18 mouse cellular contexts compared by ENCODE assay signal in the genomic region with DNA sequence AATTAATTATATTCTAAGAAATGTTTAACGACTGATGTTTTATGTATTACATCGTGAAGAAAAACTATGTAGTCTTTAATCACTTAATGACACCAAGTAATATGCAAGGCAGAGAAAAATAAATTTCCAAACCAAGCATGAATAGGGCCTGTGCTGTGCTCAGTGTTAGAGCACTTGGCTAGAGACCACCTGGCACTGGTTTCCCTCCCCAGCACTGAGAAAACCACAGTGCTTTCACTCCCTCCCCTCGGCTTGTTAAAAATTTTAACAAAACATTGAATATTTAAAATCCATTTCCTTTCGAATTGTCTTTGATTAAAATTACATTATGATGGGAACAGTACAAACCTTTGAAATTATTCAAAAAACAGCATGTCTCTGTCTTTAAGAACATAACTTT.
DNase-seq lines count a peak whose midpoint lies in the region; ATAC-seq and TF ChIP-seq lines count a peak whose summit lies in the region.
"Had no signal": no experiment of that assay in that cellular context is flagged by ENCODE, and none has a peak within 500 bp of the region (broad histone marks: within the 10 kb centered on the region; RNA-seq: fewer than 3 reads in every experiment).

No protein-coding gene starts in this region.

- no peaks in the 10 kb centered on the region for H3K36me3 ChIP-seq in CH12.LX (replicated peaks in 1 of 2; ENCODE audit: control insufficient read depth in 1 of 2, insufficient read depth in 1 of 2, low read length in 1 of 2)
- H3K36me3 ChIP-seq in liver, postnatal 0 days (replicated peaks; ENCODE audit: insufficient read depth, low read length): no peaks in the 10 kb centered on the region
- H3K36me3 ChIP-seq: embryonic facial prominence, embryonic 13.5 days; G1E; heart, embryonic 15.5 days; hindbrain, embryonic 10.5 days; limb, embryonic 12.5 days; liver, embryonic 13.5 days; midbrain, embryonic 13.5 days had no signal

- TF ChIP-seq CTCF in CH12.LX (conservative IDR thresholded peaks at IDR 0.05 in 1 of 2, IDR thresholded peaks at IDR 0.05 in 1 of 2; ENCODE audit: low read depth in 2 of 2, low read length in 2 of 2): no peak
- no peak for TF ChIP-seq CTCF in liver, postnatal 0 days (IDR thresholded peaks at IDR 0.05; ENCODE audit: low read depth)

- dilution Hi-C loops in CH12.LX (cut with MboI; ENCODE audit: extremely low pct_ligation_motif_present, extremely low pct_unique_long_range_greater_than_20kb, low sequenced_read_pairs): no loop called here

- TF ChIP-seq RAD21 in CH12.LX (IDR thresholded peaks at IDR 0.05; ENCODE audit: low read depth, low read length): no peak

- H3K9ac ChIP-seq in CH12.LX (ENCODE audit: insufficient read depth, low read depth): no peak overlapping the region
- no peak overlapping the region for H3K9ac ChIP-seq in liver, postnatal 0 days (replicated peaks)
- H3K9ac ChIP-seq: embryonic facial prominence, embryonic 13.5 days; heart, embryonic 15.5 days; limb, embryonic 12.5 days; liver, embryonic 13.5 days; midbrain, embryonic 13.5 days had no signal

- no peak for ATAC-seq in liver, postnatal 0 days
- ATAC-seq: midbrain, embryonic 13.5 days had no signal

- H3K4me1 ChIP-seq in CH12.LX (ENCODE audit: control insufficient read depth in 1 of 2, insufficient read depth in 2 of 2): peaks cover 5 to 43% of the 10 kb centered on the region in 2 experiments; a peak in 2 of 4 replicates
- H3K4me1 ChIP-seq in liver, postnatal 0 days (ENCODE audit: insufficient read depth): no peaks in the 10 kb centered on the region
- H3K4me1 ChIP-seq: embryonic facial prominence, embryonic 13.5 days; heart, embryonic 15.5 days; hindbrain, embryonic 10.5 days; limb, embryonic 12.5 days; liver, embryonic 13.5 days; midbrain, embryonic 13.5 days had no signal

- H3K9me3 ChIP-seq in CH12.LX (replicated peaks; ENCODE audit: low read length): no peaks in the 10 kb centered on the region
- no peaks in the 10 kb centered on the region for H3K9me3 ChIP-seq in liver, postnatal 0 days (ENCODE audit: low read length)
- H3K9me3 ChIP-seq: embryonic facial prominence, embryonic 13.5 days; G1E; heart, embryonic 15.5 days; hindbrain, embryonic 10.5 days; limb, embryonic 12.5 days; liver, embryonic 13.5 days had no signal

- TF ChIP-seq EP300 in CH12.LX (IDR thresholded peaks at IDR 0.05; ENCODE audit: low read length): 0 out of 2 replicates have a peak, but pooled peaks have one; percentile 13
- no peak for TF ChIP-seq EP300 in liver, postnatal 0 days (IDR thresholded peaks at IDR 0.05; ENCODE audit: low read depth)

- no peaks in the 10 kb centered on the region for H3K27me3 ChIP-seq in CH12.LX (replicated peaks)
- no peaks in the 10 kb centered on the region for H3K27me3 ChIP-seq in liver, postnatal 0 days (ENCODE audit: insufficient read depth, low read length)
- H3K27me3 ChIP-seq: embryonic facial prominence, embryonic 13.5 days; heart, embryonic 15.5 days; limb, embryonic 12.5 days; liver, embryonic 13.5 days; midbrain, embryonic 13.5 days had no signal

- in situ Hi-C loops in CH12.LX (cut with MboI; ENCODE audit: low pct_ligation_motif_present, low pct_unique_long_range_greater_than_20kb, low sequenced_read_pairs): no loop called here

- no peaks in the 10 kb centered on the region for H3K79me2 ChIP-seq in CH12.LX (replicated peaks; ENCODE audit: control insufficient read depth, extremely low read depth, insufficient read depth, poor library complexity, severe bottlenecking)

- H3K4me2 ChIP-seq in CH12.LX (ENCODE audit: insufficient read depth, low read depth, poor library complexity, severe bottlenecking): no peak overlapping the region
- H3K4me2 ChIP-seq in liver, postnatal 0 days (ENCODE audit: low read depth, low read length): no peak overlapping the region
- H3K4me2 ChIP-seq: embryonic facial prominence, embryonic 13.5 days; heart, embryonic 15.5 days; limb, embryonic 12.5 days; liver, embryonic 13.5 days; midbrain, embryonic 13.5 days had no signal

- peak; percentile 7 for DNase-seq in gastrocnemius, postnatal 25 days
- no peak for DNase-seq in gastrocnemius, adult 18-20 months (ENCODE audit: low spot score)
- DNase-seq in CH12.LX (ENCODE audit: extremely low read depth): no peak
- DNase-seq in brain, adult 2 months (ENCODE audit: low read depth, low spot score): peak; percentile 83
- DNase-seq in cerebellum, postnatal 36 days: peak; percentile 40 to 45
- no peak for DNase-seq in liver, postnatal 0 days
- DNase-seq in adrenal gland, adult 8-10 months: no peak
- DNase-seq in thymus, postnatal 10 days (ENCODE audit: low spot score in 2 of 2): no peak
- DNase-seq: heart, adult 11 months; liver, embryonic 13.5 days; right cerebral cortex, postnatal 25 days; thymus, postnatal 4 days had no signal

- H3K4me3 ChIP-seq in CH12.LX (replicated peaks in 1 of 3; ENCODE audit: low read depth in 2 of 3, low read length in 2 of 3, poor library complexity in 1 of 3): no peak overlapping the region
- H3K4me3 ChIP-seq in liver, postnatal 0 days (ENCODE audit: low read depth, low read length): no peak overlapping the region
- H3K4me3 ChIP-seq: embryonic facial prominence, embryonic 13.5 days; heart, embryonic 15.5 days; hindbrain, embryonic 10.5 days; limb, embryonic 12.5 days; liver, embryonic 13.5 days; midbrain, embryonic 13.5 days had no signal

- WGBS in liver, postnatal 0 days (ENCODE audit: insufficient replicate concordance): 66% methylated on average over 4 of the region's 4 CpGs

- TF ChIP-seq POLR2A in CH12.LX (IDR thresholded peaks at IDR 0.05; ENCODE audit: low read depth, low read length): no peak

- no peak overlapping the region for H3K27ac ChIP-seq in CH12.LX (ENCODE audit: insufficient read depth, low read depth)
- no peak overlapping the region for H3K27ac ChIP-seq in liver, postnatal 0 days (ENCODE audit: low read depth)
- H3K27ac ChIP-seq: embryonic facial prominence, embryonic 13.5 days; heart, embryonic 15.5 days; hindbrain, embryonic 10.5 days; limb, embryonic 12.5 days; liver, embryonic 13.5 days; midbrain, embryonic 13.5 days had no signal

TF ChIP-seq in CH12.LX, 34 proteins besides CTCF, POLR2A, EP300 and RAD21:
- no peak for TF ChIP-seq MAZ (IDR thresholded peaks at IDR 0.05; ENCODE audit: low read depth, low read length)
- TF ChIP-seq PAX5 (IDR thresholded peaks at IDR 0.05; ENCODE audit: low read length): no peak
- no peak for TF ChIP-seq MYC (IDR thresholded peaks at IDR 0.05; ENCODE audit: low read depth, low read length)
- TF ChIP-seq GABPA (IDR thresholded peaks at IDR 0.05; ENCODE audit: insufficient replicate concordance, low read depth, low read length): no peak
- TF ChIP-seq MAFK (IDR thresholded peaks at IDR 0.05; ENCODE audit: insufficient replicate concordance, low read length): no peak
- no peak for TF ChIP-seq NELFE (IDR thresholded peaks at IDR 0.05; ENCODE audit: low read depth, low read length)

Comparison
In these comparisons a context has a peak if more than half of its experiments do, and no peak if none do; other contexts are left out.
1. DNase-seq: peak in gastrocnemius, postnatal 25 days (single experiment), brain, adult 2 months (single experiment) and cerebellum, postnatal 36 days (2 of 2); none in gastrocnemius, adult 18-20 months (single experiment), CH12.LX (single experiment), liver, postnatal 0 days (single experiment), adrenal gland, adult 8-10 months (single experiment) and thymus, postnatal 10 days (0 of 2).